Mouse (Mus musculus) left cerebral cortex, adult 9 months (tissue): ENCODE results near the gene Best1.
"Not testable (repeated sequence)": the region's sequence is repeated elsewhere in the genome, so short reads cannot be mapped to it uniquely, and the experiment has no call there.

Source experiments
- DNase-seq, 2 experiments: peaks; one replicate each; pipeline ENCODE4 v3.0.0; 2022; ENCODE audit warnings: low spot score in 2 of 2

Gene Best1

GRCm38 (mm10) chr19:9991304-9991703, 10.1 kb downstream of the Best1 start:
- DNase-seq, result peak in 1 of 2 experiments; percentile 89

GRCm38 (mm10) chr19:9989884-9990256, 11.6 kb downstream of the Best1 start:
- no peak for DNase-seq

GRCm38 (mm10) chr19:9989171-9989883, 12.1 kb downstream of the Best1 start:
- no peak for DNase-seq

GRCm38 (mm10) chr19:9987593-9987992, 13.8 kb downstream of the Best1 start:
- no peak for DNase-seq

- DNase-seq, result no peak
Measured at GRCm38 (mm10) chr19:9987192-9987591, 14.2 kb downstream of the Best1 start.

- no peak for DNase-seq
Measured at GRCm38 (mm10) chr19:9985900-9986421, 15.5 kb downstream of the Best1 start.

GRCm38 (mm10) chr19:9985190-9985899, 16.1 kb downstream of the Best1 start:
- no peak for DNase-seq

GRCm38 (mm10) chr19:9984111-9985055, 17.1 kb downstream of the Best1 start:
- DNase-seq, result no peak

GRCm38 (mm10) chr19:9982852-9983542, 18.4 kb downstream of the Best1 start:
- peak in 1 of 2 experiments; percentile 63 for DNase-seq

- peak; percentile 92 to 96 for DNase-seq
Measured at GRCm38 (mm10) chr19:9982151-9982851, 19.1 kb downstream of the Best1 start.

GRCm38 (mm10) chr19:9981621-9982020, 19.8 kb downstream of the Best1 start:
- DNase-seq, result no peak

- no peak for DNase-seq
Measured at GRCm38 (mm10) chr19:9980258-9980657, 21.2 kb downstream of the Best1 start, which contains the start of gene Fth1. Gene Fth1 (plus strand): TSS chr19:9980598.

- no peak for DNase-seq
Measured at GRCm38 (mm10) chr19:9979156-9979555, 22.3 kb downstream of the Best1 start.

- peak in 1 of 2 experiments; percentile 74 for DNase-seq
Measured at GRCm38 (mm10) chr19:9978431-9978951, 22.9 kb downstream of the Best1 start.

- DNase-seq, result no peak
Measured at GRCm38 (mm10) chr19:9977085-9977484, 24.3 kb downstream of the Best1 start.

GRCm38 (mm10) chr19:9974853-9975252, 26.6 kb downstream of the Best1 start:
- not testable (repeated sequence) for DNase-seq

- no peak for DNase-seq
Measured at GRCm38 (mm10) chr19:9968081-9968787, 33.2 kb downstream of the Best1 start.

- DNase-seq, result no peak
Measured at GRCm38 (mm10) chr19:9966096-9966867, 35.2 kb downstream of the Best1 start.
